Mouse (Mus musculus) layer of hippocampus, postnatal 36 days (tissue): ENCODE results near the gene Id2. TPM values are rescaled to one million over a fixed set of nuclear protein-coding genes. Genes with fewer than 3 reads are reported as not detected.

Source experiments
- DNase-seq, 2 experiments: peaks; one replicate each; pipeline ENCODE4 v3.0.0; 2022
- total RNA-seq, 2 experiments: library from RNA; stranded (reverse); gene quantifications; 2 replicates each; pipeline ENCODE4 v1.2.3; 2021

Gene Id2
- total RNA-seq, 2 experiments from 2014 or later = 94.5 to 109 TPM

- no peak for DNase-seq
Measured at GRCm38 (mm10) chr12:25104541-25104940, 7.6 kb upstream of the Id2 start.

DNA sequence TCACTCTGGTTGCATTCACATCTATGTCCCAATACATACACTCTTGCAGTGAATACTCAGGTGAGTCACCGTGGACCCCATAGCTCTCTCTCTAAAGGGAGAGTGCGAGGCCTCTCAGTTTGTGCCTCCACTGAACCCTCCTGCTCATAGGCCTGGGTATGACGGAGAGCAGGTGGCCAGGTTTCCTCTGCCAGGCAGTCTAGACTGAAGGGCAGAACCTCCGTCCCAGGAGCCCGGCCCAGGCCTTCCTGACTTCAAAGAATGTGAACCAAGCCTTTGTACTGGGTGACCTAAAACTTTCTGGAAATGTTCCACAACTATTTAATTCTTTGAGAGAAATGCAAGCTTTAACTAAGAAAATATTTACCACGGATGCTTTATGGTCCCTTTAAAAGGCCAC is 7.0 kb upstream of the Id2 start:
- no peak for DNase-seq

- DNase-seq = no peak
Measured at GRCm38 (mm10) chr12:25101389-25101788, 4.4 kb upstream of the Id2 start.

DNA sequence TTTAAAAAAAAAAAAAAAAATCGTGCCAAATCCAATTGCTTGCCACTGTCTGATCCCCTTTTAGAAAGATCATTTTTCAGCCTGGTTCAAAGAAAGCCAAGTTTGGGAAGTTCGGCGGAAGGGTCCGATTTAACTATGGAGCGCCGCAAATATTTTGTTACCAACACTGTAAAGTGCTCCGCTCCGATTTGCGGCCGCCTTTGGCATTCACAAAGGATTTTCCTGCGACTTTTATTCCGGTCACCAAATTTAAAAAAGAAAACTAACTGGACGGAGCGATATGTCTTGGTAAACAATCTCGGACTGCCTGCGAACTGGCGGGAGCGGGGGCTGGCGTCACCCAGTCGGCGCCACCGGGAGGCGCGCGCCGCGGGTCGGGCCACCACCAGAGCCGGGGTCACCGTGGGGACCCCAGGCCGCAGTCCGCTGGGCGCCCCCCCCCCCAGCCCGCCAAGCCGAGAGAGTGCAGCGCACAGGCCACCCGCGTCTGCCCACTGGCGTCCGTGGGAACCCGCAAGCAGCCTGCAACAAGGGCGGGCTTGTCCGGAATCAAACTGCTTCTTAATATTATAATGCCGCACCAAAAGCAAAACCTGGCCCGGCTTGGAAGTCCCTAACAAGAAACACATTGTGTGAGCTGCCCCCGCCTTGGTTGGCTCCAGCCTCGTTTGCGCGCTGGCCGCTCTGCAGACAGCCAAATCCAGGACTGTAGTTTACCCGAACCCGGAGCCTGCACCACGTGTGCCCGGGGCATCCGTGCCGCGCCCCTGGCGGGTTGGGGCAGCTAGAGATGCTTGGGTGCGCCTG is 3.7 kb upstream of the Id2 start:
- DNase-seq = peak in 1 of 2 experiments; percentile 59

GRCm38 (mm10) chr12:25099563-25100408 is 2.8 kb upstream of the Id2 start:
- DNase-seq = no peak

DNA sequence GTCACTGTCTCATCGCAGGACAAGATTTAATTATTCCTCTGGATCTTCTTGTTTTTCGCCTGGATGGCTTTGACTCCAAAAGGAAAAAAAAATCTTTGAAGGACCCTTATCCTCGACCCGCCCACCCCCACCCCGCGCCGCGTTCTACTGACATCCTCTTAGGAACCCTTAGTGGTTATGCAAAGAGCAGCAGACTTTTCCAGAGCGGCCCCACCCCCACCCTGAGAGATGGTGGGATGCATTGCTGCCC is 2.3 kb upstream of the Id2 start:
- DNase-seq = no peak

GRCm38 (mm10) chr12:25098561-25099312 is 1.8 kb upstream of the Id2 start:
- peak; percentile 89 to 91 for DNase-seq

- no peak for DNase-seq
Measured at GRCm38 (mm10) chr12:25098161-25098550, 1.2 kb upstream of the Id2 start.

DNA sequence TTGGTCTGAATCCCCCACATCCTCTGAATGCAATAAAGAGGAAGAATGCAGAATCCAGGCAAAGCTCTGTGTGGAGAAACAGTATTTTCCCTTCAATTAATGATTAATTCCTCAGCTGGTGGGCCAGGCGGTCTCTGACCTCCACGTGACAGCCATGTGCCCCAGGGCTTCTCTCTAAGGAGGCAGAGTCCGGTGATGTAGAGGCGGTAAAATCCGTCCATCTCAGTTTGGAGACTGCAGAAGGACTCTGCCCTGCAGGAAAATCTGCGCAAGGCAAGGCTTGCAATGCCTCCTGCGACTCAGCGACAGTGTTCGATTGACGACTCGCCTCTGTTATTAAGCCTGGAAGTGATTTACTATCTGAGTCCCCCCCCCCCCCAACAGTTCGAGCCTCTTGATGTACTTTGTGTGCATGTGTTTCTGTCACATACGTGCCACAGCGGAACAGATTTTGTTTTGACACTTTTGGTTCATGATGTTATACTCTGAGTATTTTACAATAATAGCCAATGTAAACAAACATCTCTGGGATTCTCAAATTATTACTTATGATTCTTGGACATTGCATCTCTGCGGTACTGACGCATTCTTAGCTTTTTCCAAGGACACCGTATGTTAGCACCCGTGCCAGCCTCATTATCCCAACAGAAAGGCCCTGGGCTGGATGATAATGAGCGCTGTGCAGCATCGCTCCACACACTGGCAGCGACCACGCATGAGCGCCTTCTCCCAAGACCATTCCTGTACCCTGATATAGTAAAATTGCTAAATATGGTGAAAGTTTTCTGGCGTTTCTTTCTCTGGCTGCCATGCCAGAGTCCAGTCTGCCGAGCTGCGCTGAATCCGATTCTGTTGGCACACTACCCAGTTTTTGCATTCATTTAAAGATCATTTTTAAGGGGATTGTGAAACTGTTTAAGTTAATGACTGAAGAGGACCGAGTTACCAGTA is 545 bp upstream of the Id2 start:
- no peak for DNase-seq

- DNase-seq = no peak
Measured at GRCm38 (mm10) chr12:25096640-25097051, 294 bp downstream of the Id2 start.

GRCm38 (mm10) chr12:25095974-25096639 is 833 bp downstream of the Id2 start:
- peak; percentile 96 to 97 for DNase-seq

DNA sequence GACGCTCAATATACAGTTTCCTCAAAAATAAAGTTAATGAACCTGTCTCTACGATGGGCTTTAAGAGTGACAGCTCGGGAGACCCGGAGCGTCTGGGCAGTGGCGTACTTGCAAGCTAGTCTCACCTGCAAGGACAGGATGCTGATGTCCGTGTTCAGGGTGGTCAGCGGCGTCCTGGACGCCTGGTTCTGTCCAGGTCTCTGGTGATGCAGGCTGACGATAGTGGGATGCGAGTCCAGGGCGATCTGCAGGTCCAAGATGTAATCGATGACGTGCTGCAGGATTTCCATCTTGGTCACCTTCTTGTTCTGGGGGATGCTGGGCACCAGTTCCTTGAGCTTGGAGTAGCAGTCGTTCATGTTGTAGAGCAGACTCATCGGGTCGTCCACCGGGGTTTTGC is 1.4 kb downstream of the Id2 start:
- DNase-seq = no peak

- DNase-seq = no peak
Measured at GRCm38 (mm10) chr12:25094621-25095521, 2.1 kb downstream of the Id2 start.

- DNase-seq = no peak
Measured at GRCm38 (mm10) chr12:25093241-25093774, 3.6 kb downstream of the Id2 start.

DNA sequence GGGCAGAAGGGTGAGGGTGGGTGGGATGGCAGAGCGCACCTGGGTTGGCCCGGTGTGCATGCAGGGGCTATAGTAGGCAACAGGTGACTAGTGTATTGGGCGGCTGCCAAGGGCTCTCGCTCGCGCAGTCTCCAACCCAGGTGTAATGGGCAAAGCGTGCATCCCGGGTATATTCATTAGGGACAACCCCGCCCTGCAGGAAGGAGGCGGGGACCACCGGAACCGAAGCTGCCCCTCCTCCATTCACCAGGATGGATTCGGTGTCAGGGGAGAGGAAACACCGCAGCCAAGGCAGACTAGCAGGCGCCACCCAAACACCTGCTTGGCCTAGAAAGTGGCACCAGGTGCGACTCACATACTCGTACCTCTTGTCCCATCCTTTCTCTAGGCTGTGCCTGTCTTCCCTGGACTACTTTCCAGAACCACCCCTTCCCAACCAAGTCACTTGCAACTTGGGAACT is 4.2 kb downstream of the Id2 start:
- peak in 1 of 2 experiments; percentile 22 for DNase-seq

DNA sequence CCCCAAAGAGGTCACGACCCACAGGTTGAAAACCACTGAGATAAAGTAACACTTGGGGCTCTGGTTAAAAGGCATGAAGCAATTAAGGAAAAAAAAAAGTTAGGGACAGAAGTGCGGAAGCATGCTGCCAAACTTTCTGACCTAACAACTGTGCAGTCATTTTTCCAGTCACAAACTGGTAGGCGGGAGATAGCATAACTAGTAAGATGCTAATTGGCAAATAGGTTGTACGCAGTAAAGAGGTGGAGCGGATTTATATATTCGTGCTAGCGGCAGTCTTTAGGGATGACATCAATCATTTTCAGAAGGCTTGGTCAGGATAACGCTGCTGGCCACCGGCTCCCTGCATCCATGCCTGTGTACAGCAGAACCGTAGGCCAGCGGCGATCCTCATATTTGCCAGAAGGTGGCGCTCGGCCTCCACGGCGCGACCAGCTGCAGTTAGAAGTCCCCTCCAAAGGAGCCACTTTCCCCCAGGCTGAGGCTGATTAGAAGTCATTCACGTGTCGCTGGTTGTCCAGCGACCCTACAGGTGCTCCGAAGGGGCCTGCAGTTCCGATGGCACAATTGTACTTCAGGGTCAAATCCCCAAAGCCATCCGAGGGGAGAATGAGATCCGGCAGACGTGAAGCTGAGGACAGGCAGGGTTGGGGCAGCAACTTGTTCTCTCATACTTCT is 4.8 kb downstream of the Id2 start:
- peak; percentile 86 to 87 for DNase-seq

DNA sequence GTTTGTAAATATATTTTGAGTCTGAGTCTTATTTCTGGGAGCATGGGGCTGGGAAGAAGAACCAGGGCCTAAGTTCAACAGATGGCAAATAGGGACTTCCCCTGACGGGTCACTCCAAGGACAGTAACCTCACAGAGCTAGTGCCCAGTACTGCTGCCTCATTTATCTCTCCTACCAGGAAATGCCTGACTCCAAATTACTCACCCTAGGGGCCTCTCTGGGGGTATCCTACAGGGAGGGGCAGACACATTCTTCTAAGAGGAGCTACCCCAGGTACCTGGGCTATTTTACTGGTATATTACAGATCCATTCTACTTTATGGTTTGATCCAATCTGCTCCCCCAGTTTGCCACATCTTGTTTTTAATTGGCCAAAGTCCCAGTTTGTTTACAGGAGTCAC is 7.5 kb downstream of the Id2 start:
- DNase-seq = no peak

DNA sequence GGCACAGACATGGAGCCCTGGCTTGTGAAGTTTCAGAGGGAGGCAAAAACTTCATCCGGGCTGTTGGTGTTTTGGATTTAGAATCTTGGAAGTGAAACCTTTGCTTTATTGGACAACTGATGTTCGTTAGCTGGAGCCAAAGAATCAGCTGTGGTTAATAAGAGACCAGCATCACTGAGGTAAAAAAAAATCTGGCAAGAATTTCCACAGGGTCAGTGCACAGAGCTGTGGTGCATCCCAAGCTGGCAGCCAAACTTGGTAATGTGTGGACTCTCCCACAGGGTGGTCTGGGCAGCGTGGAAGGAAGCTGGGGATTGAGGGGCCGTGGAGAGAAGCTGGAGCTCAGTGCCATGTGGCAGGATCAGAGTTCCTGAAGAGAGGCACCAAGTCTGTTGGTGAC is 10.0 kb downstream of the Id2 start:
- no peak for DNase-seq
